Comparison of ENCODE assay signal across 9 mouse cellular contexts in the genomic region with DNA sequence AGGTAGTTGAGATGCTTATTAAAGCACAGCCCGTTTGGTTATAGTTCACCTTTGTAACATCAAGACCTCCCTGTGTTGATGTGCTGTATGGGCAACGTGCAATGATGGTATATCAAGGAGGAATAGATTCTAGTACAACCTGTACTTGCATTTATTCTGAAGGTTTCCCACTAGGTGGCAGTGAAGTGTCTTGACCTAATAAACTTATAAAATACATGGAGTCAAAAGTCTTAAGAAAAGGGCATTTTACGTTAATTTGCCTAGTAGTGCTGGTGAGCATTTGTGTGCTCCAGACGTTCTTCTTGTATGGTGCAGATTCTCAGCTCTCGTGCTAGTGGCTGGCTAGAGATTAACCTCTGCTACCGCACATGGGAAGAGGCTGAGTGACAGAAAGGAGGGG.
A peak's percentile ranks its signal among the peaks of the same experiment; 100 is the strongest.
DNase-seq lines count a peak whose midpoint lies in the region; TF ChIP-seq lines count a peak whose summit lies in the region.
"Had no signal": no experiment of that assay in that cellular context is flagged by ENCODE, and none has a peak within 500 bp of the region (broad histone marks: within the 10 kb centered on the region; RNA-seq: fewer than 3 reads in every experiment).

No protein-coding gene starts in this region.

- TF ChIP-seq POLR2A in brain, embryonic 14.5 days (IDR thresholded peaks at IDR 0.05; ENCODE audit: borderline replicate concordance, extremely low read depth, insufficient read depth, insufficient read length, poor library complexity, severe bottlenecking): no peak

- DNase-seq in kidney, adult 9 months: peak; percentile 41
- no peak for DNase-seq in kidney, postnatal 4 days
- DNase-seq in thymus, postnatal 0 days (ENCODE audit: low spot score): peak; percentile 71
- no peak for DNase-seq in thymus, postnatal 36 days
- DNase-seq in brain, embryonic 14.5 days (ENCODE audit: low read depth): peak; percentile 52
- peak; percentile 35 for DNase-seq in thymus, postnatal 25 days
- DNase-seq in cerebellum, adult 18-20 months: no peak
- DNase-seq: cerebellum, adult 11 months; gastrocnemius, postnatal 14 days had no signal

- TF ChIP-seq CTCF in brain, embryonic 14.5 days (IDR thresholded peaks at IDR 0.05; ENCODE audit: borderline replicate concordance, extremely low read depth, insufficient read depth, insufficient read length): no peak

Comparison
In these comparisons a context has a peak if more than half of its experiments do, and no peak if none do; other contexts are left out.
1. DNase-seq: peak in kidney, adult 9 months (single experiment), thymus, postnatal 0 days (single experiment), brain, embryonic 14.5 days (single experiment) and thymus, postnatal 25 days (single experiment); none in kidney, postnatal 4 days (0 of 2), thymus, postnatal 36 days (0 of 2) and cerebellum, adult 18-20 months (0 of 2).